Mouse (Mus musculus): Measurements from ENCODE around the gene Rbbp5. TPM values are rescaled to one million over a fixed set of nuclear protein-coding genes. Genes with fewer than 3 reads are reported as not detected.

Rbbp5 gene
- polyA plus RNA-seq, 1 experiment = 16.4 TPM

DNA sequence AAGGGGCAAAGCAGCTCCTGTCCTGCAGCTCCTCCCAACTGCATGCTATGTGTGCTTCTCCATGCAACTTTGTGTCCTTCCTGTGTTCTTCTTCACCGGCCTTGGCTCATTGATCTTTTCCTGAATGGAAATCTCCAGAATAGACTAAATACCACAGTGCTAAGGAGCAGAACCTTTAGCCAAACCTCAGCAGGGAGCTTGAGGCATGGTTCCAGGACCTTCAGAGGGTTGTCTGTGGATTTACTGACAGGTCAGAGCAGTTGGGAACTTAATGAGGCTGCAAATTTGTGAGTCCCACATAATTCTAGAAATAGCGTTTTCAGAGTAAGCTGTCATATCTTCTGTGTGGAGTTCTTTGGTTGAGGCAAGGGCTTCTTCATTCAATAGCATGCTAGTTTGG is 23.4 kb downstream of the Rbbp5 start:
- no peak for DNase-seq (ENCODE audit: low read depth)

DNA sequence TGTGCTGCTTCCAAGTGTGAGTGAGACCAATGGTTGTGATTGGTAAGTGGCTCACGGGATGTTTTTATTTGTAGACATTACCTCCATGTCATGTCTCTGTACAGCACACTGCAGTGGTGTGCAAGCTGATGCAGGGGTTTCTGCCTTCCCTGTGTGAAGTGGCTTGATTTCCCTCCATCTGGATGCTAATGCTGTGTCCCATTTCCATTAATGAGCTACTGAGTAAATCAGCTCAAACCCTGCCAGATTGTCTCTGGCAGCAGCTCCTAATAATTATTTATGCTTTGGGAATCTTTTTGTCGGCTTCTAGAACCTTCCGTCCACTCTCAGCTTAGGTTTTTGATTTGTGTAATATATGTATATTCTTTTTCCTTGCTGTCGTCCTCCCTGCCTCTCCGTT is 28.0 kb downstream of the Rbbp5 start:
- no peak for DNase-seq (ENCODE audit: low read depth)

DNA sequence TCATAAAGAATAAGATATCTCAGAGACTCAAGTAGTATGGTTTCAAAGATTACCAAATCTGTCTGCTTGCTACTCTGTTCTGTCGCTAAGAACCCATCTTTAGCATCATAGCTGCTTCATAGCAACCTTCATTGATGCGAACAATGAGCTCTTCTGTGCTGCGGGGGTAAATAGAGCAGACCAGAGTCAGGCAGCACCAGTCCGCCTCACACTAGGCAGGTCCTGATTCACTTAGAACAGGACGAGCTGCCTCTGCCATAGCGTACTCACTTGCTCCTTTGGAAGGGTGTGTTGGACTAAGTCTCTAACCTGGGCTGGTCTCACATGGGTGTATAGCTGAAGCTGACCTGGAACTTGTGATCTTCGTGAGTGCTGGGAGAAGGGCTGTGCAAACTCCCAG is 28.9 kb downstream of the Rbbp5 start, which contains the start of gene Tmem81:
Gene Tmem81 (plus strand): TSS at position 173 of the 400 bp plus-strand sequence.
- DNase-seq (ENCODE audit: low read depth) = no peak

DNA sequence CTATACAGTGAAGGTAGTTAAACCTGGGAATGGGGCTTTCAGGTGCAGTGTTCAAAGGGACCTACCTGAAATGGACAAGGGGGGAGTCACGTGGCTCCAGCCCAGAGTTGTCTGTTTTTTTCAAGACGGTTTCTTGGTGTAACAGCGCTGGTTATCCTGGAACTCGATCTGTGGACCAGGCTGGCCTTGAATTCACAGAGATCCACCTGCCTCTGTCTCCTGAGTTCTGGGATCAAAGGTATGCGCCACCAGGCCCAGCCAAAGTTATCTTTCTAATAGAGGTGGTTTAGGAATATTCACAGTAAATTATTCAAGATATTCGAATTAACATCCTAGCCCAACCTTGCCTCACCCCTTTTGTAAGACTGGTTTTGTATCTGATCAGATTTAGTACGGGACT is 29.5 kb downstream of the Rbbp5 start:
- no peak for DNase-seq (ENCODE audit: low read depth)

DNA sequence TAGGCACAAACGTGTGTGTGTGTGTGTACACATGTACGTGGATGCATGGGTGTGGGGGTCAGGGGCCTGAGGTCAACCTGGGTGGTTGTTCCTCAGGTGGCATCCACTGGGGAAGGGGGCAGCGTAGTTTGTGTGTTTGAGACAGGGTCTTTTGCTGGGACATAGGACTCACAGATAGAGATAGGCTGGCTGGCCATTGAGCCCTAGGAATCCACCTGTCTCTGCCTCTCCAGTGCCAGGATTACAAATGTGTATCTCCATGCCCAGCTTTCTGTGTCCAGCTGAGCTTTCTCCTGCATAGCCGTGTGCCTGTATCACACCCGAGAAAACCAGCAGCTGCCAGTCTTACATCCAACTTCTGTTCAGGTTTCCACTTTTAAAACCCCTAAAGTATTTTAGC is 32.6 kb downstream of the Rbbp5 start:
- no peak for DNase-seq (ENCODE audit: low read depth)

DNA sequence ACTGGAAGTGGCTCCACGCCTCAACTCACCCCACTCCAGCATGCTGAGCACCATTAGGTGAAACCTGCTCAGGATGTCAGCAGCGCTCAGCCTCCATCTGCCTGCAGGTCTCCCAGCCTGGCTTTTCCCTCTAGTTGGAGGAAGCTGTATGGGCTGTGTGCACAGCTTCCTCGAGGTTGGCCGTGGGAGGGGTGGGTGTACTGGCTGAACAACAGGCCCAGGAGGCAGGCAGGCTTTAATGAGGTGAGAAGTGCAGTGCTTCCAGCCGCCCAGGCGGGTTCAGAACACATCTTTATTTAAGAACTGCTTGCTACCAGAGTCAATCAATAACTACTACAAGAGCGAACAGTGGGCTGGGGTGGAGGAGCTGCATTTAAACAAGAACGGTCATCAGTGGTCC is 34.4 kb downstream of the Rbbp5 start:
- no peak for DNase-seq (ENCODE audit: low read depth)

DNA sequence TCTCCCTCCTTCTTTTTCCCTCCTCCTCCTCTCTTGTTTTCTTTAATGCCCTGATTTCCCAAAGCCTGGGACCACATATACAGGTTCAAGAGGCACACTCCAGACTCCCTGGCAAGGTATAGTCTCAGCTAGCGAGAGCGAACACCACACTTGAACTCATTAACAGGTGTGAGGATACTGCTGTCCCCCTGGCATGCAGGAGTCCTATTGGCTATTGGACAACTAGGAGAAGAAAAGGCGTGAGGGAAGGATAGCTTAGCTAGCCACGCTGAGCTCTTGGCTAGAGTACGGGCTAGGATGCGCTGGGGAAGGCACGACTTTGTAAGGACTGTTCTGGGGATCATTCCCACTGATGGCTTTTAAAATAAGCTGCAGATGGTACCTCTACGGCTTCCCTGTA is 34.9 kb downstream of the Rbbp5 start:
- no peak for DNase-seq (ENCODE audit: low read depth)

DNA sequence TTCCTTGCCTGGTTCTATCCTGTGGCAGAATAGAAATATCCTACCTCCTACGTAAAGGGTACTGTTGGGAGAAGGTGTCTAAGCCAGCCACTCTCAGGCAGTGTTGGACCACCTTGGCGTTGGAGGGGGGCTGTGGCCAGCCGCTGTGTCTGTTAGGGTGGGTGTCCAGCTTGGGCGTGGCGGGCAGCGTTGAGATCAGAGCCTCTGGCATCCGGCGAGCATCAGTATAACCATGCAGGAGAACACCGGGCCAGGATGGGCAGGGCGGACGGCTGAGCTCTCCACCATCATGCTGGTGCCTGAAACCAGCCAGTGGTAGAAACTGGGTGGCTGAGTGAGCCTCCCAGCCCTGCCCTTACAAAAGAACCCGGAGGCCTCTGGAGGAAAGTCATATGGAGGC is 38.2 kb downstream of the Rbbp5 start:
- DNase-seq (ENCODE audit: low read depth) = no peak

DNA sequence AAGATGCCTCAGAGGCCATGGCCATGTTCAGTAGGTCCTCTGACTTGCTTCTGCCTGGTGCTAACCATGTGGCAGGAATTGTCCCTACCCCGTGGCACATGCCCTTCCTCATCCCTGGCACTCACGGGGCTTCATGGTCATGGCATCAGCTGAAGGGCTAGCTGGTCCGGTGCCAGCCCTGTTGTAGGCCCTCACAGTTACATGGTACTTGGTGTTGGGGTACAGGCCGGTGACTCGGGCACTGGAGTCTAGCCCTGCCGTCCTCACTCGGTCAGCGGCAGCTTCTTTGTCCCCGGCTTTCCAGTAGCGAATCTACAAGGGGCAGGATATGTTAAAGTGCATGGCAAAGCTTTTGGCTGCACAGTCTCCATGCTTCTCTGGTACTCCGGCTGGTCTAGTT is 39.6 kb downstream of the Rbbp5 start:
- no peak for DNase-seq (ENCODE audit: low read depth)

DNA sequence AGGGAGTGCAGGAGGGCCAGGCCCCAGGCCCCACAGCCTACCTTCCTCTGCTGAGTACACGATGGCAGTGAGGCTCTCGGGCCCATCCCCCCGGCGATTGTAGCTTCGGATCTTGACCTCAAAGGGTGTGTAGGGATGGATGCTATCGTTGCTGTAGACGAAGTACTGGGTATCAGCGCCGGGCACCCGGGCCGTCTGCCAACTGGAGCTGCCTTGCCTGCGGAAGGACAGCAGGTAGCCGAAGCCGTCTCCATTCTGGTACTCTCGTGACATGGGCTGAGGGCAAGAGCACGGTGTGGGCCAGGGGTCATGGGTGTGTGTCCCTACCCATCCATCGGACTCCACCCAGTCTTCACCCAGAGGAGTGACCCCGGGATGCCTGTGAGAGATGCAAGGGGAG is 41.5 kb downstream of the Rbbp5 start:
- no peak for DNase-seq (ENCODE audit: low read depth)

DNA sequence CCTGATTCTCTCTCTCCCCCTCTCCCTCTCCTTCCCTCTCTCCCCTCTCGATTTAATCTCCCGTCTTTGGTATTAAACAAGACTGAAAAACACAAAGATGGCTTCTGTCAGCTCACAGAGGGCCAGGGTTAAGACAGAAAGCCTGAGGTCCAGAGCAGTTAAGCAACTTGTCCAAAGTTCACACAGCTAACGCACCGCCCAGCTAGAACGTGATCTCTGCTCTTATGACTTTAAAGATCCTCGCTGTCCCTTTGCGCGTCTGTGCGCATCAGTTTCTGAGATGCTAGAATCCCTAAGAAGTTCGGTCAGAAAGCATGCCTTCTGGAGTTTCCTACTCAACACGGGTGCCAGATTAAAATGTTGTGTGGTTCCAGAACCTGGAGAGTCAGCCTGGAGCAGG is 42.6 kb downstream of the Rbbp5 start:
- no peak for DNase-seq (ENCODE audit: low read depth)

DNA sequence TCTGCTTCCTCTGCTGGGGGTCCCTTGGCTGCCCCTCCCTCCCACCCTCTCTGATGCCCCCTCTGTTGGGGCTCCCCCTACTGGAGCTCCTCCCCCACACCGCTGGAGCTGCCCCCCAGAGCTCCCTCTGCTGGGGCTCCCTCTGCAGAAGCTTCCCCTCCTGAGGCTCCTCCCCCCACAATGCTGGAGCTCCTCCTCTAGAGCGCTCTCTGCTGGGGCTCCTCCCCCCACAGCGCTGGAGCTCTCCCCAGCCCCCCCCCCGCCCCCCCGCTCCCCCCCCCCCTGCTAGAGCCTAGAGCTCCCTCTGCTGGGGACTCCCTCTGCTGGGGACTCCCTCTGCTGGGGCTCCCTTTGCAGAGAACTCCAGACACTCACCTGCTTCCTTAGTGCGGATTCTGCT is 43.6 kb downstream of the Rbbp5 start:
- DNase-seq (ENCODE audit: low read depth) = no peak

DNA sequence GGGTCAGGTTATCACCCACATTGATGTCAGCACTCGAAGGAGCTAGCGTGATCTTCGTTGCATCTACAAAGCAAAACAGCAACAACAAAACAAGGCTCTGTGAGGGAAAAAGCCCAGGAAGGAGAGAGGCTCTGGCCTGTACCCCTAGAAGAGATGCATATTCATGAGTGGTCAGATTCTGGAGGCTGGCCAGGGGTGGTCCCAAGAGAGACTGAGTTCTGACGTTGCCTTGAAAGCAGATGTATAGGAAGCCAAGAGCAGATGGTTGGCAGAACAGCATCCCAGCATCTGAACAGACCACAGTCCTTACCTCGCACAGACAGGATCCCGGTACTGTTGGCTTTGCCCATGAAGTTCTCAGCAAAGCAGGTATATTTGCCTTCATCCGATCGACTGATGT is 45.9 kb downstream of the Rbbp5 start:
- no peak for DNase-seq (ENCODE audit: low read depth)

DNA sequence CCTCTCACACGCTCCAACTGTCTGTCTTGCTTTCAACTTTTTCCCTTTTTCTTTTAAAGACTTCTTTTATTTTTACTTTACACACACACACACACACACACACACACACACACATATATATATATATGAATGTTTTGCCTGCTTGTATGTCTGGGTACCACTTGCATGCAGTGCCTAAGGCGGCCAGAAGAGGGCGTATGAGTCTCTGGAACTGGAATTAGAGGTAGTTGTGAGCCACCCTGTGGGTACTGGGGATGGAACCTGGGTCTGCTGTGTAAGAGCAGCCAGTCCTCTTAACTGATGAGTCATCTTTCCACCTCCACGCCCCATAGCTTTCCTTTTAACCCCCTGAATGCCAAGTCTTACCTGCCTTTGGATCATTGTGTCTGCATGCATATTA is 46.8 kb downstream of the Rbbp5 start:
- no peak for DNase-seq (ENCODE audit: low read depth)

DNA sequence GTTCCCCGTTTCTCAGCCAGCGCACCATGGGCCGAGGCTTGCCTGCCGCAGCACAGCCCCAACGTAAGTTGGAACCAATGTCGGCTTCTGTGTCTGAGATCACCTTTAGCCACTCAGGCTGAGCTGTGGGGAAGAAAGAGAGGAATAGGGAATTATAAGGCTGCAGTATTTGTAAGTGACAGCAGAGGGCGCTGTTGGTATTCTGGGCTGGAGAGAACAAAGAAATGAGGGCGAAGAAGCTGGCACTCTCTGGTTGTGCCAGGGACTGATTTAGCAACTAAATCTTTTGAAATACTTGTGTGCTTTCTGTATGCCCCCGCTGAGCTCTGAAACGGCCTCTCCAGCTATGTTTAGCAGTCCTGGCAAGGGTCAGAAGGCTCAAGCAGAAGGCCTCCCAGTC is 48.7 kb downstream of the Rbbp5 start:
- DNase-seq (ENCODE audit: low read depth) = peak; percentile 22

DNA sequence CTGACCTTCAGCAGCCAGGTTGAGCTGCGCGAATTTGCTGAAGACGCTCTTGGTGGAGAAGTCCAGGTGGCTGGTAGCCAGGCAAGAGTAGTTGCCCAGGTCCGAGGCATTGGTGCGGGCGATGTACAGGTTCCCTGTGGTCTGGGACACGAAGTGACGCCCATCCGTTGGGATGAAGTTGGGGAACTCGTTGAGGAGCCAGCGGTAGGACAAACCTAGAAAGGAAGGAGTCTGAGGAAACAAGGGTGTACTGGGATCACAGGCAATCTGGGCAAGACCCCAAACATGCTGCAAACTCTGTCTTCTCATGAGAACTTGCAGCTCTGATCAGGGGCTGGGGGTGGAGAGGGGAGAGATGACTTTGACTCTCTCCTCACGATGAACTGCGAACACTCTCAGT is 50.9 kb downstream of the Rbbp5 start:
- DNase-seq (ENCODE audit: low read depth) = no peak

DNA sequence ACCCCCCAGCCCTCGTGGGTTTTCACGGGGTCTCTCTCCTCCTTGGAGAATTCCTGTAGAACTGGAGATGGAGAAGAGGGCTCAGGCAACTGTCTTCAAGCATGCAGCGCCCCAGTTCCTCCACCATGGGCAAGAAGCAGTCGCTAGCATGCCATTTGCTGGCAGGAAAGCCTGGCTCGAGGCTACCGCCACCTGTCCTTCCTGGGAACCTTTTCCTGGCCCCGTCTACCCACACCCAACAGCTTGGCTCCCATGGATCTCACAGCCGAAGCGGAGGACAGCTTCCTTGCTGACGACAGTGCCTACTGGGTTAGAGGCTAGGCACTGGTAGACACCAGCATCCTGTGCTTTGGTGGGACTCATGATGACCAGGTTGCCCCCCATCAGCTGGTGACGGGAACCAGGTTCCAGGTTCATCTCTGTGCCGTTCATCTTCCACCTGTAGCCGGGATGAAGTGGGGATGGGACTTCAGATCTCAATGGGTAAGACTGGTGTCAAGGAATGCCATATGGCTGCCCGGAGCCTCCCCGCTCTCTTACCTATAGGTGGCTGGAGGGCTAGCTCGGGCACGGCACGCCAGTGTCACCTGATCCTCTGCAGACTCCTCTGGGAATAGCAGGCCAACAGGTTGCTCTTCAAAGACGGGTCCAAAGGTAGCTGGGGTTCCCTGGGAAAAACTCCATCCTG is 51.6 kb downstream of the Rbbp5 start:
- DNase-seq (ENCODE audit: low read depth) = no peak

DNA sequence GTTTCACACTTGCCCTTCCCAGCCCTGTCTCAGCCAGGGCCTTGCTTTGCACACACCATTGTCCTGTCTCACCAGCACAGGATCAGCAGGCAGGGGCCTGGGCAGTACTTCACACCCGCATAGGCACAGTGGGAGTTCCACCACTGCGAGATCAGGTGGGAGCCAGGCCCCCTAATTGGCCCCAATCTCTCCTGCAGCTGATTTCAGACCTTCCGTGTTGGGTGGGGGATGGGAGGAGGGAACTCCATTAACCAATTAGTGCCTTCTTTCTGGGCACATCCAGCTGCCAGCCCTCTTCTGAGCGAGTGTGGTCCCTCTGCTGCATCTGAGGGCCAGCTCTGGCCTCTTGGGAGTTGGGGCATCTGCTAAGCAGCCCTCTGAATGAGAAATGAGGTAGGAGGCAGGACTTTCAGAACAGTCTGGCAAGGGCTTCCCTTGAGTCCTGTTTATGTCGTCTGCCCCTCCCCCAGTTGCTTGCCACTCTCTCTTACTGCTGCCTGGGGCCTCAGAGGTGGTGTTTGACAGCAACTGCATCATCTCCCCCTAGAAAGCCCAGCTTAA is 53.5 kb downstream of the Rbbp5 start:
- DNase-seq (ENCODE audit: low read depth) = no peak

DNA sequence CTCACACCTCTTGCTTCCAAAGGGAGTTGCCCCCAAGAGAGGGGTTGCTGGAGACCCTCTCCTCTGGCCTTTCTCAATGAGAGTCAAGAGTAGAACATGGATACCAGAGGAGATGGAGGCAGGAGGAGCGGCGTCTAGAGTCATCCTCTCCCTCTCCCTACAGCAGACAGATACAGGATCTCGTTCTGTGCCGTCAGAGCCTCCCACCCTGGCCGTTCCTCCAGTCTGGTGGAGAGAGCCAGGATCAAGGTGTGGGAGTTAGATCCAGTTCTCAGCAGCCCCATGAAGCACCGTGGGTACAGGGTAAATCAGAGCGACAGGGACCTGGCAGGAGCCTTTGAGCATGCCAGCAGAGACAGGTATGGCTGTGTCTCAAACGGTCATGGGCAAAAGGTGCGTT is 55.4 kb downstream of the Rbbp5 start:
- DNase-seq (ENCODE audit: low read depth) = no peak

DNA sequence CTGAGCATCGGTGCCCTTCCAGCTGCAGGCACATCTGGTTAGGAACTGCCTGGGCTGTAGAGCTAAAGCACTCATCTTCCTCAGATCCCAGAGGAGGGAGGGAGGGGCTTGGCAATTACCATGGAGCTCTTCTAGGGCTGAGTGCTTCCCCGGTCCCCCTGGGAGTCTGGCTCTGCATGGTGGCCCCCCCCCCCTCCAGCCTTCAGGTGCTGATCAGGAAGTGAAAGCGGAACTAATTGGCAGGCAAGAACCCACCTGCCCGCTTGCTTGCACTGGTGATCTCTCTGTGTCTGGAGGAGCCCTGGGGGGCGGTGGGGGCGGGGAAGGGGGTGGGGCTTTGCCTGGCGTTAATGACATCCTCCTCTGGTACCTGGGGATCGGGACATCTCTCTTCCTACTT is 56.7 kb downstream of the Rbbp5 start:
- DNase-seq (ENCODE audit: low read depth) = no peak

DNA sequence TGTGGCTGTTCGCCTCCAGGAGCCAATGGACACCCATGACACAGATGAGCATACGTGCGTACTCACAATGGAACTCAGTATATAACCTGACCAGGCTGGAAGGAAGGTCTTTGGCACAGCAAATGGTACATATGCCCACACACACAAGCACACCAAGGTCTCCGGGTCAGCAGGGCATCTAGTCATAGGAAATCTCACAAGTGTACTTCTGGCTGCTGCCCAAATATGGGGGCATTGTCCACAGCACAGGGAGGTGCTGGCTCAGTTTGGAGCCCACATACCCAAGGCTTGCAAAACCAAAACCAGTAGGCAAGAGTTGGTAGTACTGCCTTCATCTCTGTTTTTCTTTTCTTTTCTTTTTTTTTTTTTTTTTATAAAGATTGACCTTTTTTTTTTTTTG is 58.4 kb downstream of the Rbbp5 start:
- no peak for DNase-seq (ENCODE audit: low read depth)

DNA sequence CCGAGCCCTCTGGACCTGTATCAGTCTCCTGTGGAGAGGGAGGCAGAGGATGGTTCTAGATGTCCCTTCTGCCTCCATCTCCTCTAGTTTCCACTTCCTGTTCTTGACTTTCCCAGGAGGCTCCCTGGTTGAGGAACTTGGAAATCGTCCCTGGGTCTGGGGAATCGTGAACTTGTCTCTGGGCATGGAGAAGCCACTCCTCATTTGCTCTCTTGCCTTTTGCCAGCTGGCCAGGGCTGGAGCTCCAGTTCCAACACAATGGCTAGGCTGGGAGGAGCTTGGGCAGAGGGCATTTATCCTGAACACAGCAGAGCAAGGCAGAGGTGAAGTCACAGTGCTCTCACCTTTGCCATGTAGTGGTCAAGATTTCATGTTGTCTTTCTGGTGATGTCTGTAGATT is 59.3 kb downstream of the Rbbp5 start:
- no peak for DNase-seq (ENCODE audit: low read depth)

DNA sequence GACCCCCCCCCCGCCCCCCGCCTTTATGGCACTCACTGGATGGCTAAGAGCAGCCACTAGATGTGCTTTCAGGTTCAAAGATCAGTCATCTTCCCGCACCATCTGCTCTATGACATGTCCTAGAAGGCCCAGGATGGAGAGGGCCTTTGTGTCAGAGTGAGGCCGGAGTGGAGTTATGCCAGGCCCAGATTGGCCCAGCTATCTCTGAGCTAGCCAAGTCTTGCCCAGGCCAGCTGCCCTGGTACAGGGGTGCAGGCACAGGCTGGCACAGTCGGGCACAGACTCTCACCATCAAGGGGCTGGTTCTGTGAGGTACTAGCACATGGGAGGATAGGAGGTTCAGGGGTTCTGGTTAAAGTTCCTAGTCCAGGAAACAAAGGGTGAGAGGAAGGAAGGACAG is 60.6 kb downstream of the Rbbp5 start:
- DNase-seq (ENCODE audit: low read depth) = no peak

DNA sequence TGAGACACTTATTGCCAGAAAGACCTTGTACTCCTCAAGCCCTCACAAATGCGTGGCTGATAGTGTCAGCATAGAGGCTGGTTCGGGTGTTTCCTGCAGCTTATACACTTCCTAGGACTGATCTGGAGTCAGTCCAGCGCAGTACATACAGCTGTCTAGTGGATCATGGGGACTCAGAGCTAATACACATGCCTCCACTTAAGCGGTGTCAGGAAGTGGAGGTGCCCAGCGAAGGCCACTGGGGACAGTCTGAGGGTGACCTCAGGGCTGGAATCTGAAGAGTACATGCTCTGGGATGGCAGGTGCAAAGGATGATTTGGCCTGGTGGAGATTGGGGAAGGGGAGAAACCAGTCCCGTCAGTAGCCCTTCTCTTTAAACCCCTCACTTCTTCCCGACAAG is 63.5 kb downstream of the Rbbp5 start:
- no peak for DNase-seq (ENCODE audit: low read depth)
